Mouse (Mus musculus) bone marrow, adult 2 months (tissue): Measurements from ENCODE around the gene Traf3. TPM values are rescaled to one million over a fixed set of nuclear protein-coding genes. Genes with fewer than 3 reads are reported as not detected.

Experiments used
- H3K27ac ChIP-seq: fragments of 200-500 bp; 2 replicates; pipeline ENCODE4 v1.5.1; 2012; ENCODE audit warnings: low read depth, mild to moderate bottlenecking, control low read depth, inconsistent platforms, low read length; ENCODE audit not compliant: control insufficient read depth, poor library complexity, insufficient read depth
- H3K4me1 ChIP-seq: fragments of 200-500 bp; 2 replicates; pipeline ENCODE4 v1.6.1; 2011; ENCODE audit warnings: low read length; ENCODE audit not compliant: control insufficient read depth, insufficient read depth
- H3K4me3 ChIP-seq: fragments of 200-500 bp; replicated peaks from 2 replicates; pipeline ENCODE3; 2011; ENCODE audit warnings: mild to moderate bottlenecking, low read depth, low read length, control low read depth; ENCODE audit not compliant: control insufficient read depth
- CTCF ChIP-seq: fragments of 200-500 bp; IDR thresholded peaks from 2 replicates; pipeline ENCODE4 v1.5.1; 2011; ENCODE audit warnings: low read length, control low read depth; ENCODE audit not compliant: control insufficient read depth, insufficient read depth
- POLR2A ChIP-seq: fragments of 200-500 bp; IDR thresholded peaks from 2 replicates; pipeline ENCODE4 v1.6.1; 2011; ENCODE audit warnings: low read depth, mild to moderate bottlenecking, control low read depth, low read length, borderline replicate concordance; ENCODE audit not compliant: control insufficient read depth
- WGBS: fragments of 180-500 bp; shearing (Covaris S2); methylation state at CpG from one replicate; pipeline ENCODE4 v1.1.7; 2018; 5-methylcytosine and 5-hydroxymethylcytosine counted together
- polyA plus RNA-seq: library from polyadenylated mRNA; stranded (reverse); fragments of >200 nt; gene quantifications from 2 replicates; pipeline ENCODE4 v1.2.4, GENCODE M21; 2011; ENCODE audit warnings: low replicate concordance; ENCODE audit not compliant: missing spikeins, insufficient read depth, insufficient read length

Traf3 gene
- polyA plus RNA-seq, 1 experiment, result 9.2 TPM

DNA sequence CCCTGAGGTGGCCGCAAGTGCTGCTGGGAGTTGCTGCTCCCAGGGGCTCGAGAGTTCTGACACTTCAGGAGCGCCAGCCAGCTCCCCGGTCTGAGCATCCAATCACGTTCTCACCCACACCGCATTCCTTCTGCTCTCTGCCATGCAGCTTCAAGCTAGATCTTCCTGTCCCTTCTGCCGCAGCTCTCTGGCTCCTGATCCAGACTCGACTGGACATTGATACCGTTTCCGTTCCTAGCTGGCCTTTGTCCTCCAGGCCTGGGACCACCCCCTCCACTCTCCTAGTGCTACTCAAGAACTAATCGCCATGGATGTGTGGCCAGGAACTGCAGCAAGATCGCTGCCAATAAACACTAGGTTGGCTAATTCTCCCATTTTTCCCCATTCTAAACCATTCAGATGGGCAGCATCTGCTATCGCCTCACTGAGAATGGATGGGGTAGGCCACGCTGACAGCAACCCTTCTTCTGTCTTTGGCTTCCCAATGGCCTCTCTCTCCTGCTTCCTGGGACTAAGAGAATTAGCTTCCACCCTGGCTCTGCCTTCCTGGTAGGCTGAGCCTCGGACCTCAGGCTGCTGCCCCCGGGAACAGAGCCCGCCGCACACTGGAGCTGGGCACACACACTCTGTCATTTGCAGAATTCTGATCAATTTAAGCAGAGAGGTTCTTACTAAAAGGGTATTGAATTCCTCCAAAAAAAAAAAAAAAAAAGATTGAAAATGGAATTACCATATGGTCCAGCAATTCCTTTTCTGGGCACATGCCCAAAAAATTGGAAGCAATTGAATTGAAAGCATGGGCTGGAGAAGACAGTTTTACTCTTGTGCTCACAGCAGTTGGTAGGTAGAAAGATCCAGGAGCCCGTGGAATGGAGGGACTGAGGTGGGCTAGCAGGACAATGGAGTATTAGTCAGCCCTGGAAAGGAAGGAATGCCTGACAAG is 31.1 kb upstream of the Traf3 start:
- no peaks in the 10 kb centered on the region for H3K4me1 ChIP-seq
- H3K4me3 ChIP-seq, result no peak overlapping the region
- TF ChIP-seq POLR2A (no peak), CTCF (no peak)
- WGBS, result 82% methylated on average over 19 of the region's 19 CpGs
- no peak overlapping the region for H3K27ac ChIP-seq

DNA sequence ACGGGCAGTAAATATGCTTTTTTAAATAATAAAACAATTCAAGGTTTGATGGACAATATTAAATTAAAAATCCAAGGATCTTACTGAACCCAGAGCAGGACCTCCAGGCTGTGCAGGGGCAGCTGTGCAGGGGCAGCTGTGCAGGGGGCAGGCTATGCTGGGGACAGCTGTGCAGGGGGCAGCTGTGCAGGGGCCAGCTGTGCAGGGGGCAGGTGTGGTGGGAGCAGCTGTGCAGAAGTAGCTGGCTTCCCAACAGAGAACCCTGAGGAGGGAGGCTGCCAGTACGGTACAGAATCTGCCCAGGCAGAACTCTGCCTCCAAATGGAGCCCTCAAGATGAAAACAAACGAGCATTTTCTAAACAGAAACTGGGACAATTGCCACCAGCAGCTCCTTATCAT is 30.2 kb upstream of the Traf3 start:
- no peak for TF ChIP-seq CTCF
- Histone ChIP-seq H3K27ac (no peak overlapping the region), H3K4me1 (no peaks in the 10 kb centered on the region), H3K4me3 (no peak overlapping the region)
- 69% methylated on average over 3 of the region's 3 CpGs for WGBS

DNA sequence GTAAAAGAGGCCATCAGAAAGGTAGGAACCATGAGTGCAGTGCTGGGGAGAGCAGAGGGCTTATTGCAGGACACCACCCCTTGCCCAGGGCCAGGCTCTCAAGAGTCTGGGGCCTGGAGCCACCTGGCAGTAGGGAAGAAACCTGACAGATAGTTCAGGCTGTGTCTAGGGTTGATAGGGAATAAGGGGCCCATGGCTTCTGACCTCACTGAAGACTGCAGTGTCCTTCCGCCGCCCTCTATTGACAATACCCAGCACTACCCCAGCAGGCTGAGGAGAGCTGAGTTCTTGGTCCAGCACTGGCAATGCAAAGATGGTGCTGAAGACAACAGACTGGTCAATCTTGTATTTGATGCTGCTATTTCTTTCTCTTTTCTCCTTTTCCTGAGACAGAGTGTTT is 29.1 kb upstream of the Traf3 start:
- Histone ChIP-seq H3K4me1 (no peaks in the 10 kb centered on the region), H3K4me3 (no peak overlapping the region), H3K27ac (no peak overlapping the region)
- TF ChIP-seq POLR2A, result no peak
- TF ChIP-seq CTCF, result peak; percentile 41; the same call in 1 of the 2 replicates
- whole genome bisulfite sequencing, result 80% methylated on average over 2 of the region's 2 CpGs

DNA sequence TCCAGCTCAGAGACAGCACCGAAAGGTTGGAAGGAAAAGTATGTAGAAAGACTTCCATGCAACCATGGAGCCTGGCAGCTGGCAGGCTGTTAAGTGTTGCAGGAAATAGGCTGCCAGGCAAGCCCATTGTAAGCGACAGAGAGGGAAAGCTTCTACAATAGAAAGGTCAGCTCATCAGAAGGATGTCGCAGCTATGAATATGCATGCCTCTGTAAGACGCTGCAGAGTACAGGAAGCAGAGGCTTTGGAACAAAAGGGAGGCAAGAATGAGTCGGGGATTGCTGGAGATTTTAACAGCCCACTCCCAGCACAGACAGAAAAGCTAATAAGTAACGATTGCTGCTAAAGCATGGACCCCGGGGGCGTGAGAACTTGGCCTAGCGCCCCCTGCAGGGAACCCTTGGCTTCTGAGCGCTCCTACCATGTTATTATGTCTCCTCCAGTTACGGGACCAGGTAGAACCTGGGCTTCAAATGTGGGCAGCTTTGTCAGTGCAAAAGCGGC is 23.1 kb upstream of the Traf3 start:
- 28% methylated on average over 12 of the region's 12 CpGs for WGBS

DNA sequence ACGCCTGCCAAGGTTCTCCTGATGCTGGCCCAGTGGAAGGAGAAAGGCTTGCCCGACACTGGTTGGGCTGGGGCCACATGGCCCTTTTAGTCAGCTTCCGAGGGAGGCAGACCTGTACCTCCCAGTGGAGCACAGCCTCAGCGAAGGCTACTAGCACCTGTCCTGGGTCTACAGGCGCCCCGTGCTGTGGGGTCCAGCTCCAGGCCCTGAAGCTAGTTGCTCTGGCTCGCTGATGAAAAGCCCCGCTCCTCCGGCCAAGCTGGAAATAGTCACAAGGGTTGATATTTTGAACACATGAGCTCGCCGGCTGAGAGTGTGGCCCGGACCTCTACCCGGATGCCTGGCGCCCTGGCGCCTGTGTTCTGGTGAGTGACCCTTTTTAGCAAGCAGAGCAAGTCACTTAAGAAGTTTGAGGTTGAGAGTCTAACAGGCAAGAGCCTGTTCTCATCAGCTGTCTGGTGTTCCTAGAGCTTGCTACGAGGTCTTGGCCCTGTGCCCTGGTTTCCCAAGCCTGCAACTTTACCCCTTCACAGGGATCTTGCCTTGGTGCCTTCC is 22.6 kb upstream of the Traf3 start:
- whole genome bisulfite sequencing, result 82% methylated on average over 16 of the region's 16 CpGs
- no peak overlapping the region for H3K27ac ChIP-seq
- TF ChIP-seq POLR2A, result no peak
- TF ChIP-seq CTCF, result no peak
- no peak overlapping the region for H3K4me3 ChIP-seq
- H3K4me1 ChIP-seq, result peaks cover 2% of the 10 kb centered on the region; the same call in 1 of the 2 replicates

More for the DNA sequence above, 23.1 kb upstream of the Traf3 start:
- Histone ChIP-seq H3K4me1 (no peaks in the 10 kb centered on the region), H3K27ac (no peak overlapping the region), H3K4me3 (no peak overlapping the region)
- TF ChIP-seq CTCF (peak; percentile 23; the same call in 1 of the 2 replicates), POLR2A (no peak)

DNA sequence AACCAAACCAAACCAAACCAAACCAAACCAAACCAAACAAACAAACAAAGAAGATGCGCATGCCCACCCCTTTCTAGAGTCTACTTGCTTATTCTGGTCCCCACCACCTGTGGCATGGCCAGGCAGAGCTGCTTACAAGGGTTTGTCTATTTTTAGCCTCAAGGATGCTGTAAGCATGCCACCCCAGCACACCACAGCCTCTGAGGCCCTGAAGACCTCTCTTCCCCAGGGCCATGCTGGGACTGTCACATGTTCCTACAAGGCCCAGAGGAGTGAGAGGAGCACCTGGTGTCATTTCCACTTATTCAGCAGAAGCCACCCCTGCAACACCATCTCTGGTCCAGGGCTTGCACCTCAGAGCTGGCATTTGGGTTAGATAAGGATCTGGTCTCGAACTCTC is 21.6 kb upstream of the Traf3 start:
- no peak overlapping the region for H3K27ac ChIP-seq
- 80% methylated on average over 2 of the region's 2 CpGs for WGBS
- TF ChIP-seq POLR2A, result no peak
- no peak for TF ChIP-seq CTCF
- peaks cover 4% of the 10 kb centered on the region; the same call in 1 of the 2 replicates for H3K4me1 ChIP-seq
- no peak overlapping the region for H3K4me3 ChIP-seq

DNA sequence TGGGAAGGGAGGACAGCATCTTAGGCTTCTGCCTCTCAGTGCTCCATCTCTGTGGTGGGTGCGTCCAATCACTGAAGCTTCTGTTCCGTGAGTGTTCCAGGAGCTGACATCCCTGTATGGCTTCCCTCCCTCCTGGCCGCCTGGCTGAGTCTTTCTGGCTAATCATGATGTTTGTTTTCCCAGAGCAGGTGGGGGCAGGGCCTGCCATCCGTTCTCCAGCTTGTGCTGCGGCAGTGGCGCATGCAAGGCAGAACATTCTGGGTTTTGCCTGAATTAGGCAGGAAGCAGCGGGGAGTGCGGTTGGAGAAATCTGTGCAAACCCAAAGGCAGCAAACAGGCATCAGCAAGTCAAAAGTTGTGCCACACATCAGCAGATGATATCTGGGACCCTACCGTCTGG is 20.9 kb upstream of the Traf3 start:
- Histone ChIP-seq H3K4me1 (peaks cover 4% of the 10 kb centered on the region; the same call in 1 of the 2 replicates), H3K27ac (no peak overlapping the region), H3K4me3 (no peak overlapping the region)
- TF ChIP-seq CTCF, result no peak
- TF ChIP-seq POLR2A, result no peak
- 77% methylated on average over 9 of the region's 9 CpGs for WGBS

DNA sequence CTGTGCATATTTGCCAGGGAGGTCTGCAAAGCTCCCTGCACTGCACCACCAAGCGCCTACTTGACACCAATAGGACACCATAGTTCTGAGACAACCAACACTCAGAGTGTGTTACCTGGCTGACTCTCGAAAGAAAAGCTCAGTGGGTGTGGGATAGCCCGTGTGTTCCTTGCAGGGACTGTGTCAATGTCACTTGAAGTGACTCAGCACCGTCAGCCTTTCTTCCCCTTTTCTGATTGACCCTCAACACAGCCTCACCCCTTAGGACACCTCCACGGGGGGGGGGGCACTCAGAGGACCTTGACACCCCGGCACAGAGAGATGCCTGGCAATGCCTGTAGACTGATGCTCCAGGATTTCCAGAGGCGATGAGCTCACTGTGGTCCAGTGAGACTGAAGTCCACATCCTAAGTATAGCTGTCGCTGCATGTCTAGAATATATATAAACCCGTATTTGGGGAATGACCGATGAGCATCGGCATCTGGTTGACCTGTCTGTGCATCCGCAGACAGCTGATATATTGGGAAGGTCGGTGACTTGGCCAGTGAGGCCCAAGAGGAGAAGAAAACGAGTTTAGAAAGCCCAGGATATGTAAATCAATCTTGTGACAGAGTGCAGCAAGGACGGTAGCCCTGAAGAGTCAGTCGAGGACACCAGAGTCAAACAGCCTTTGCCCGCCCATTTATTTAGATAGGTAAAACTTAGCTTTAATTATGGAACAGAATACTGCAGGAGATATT is 16.5 kb upstream of the Traf3 start:
- H3K4me3 ChIP-seq, result no peak overlapping the region
- TF ChIP-seq CTCF, result no peak
- TF ChIP-seq POLR2A, result no peak
- 34% methylated on average over 17 of the region's 17 CpGs for WGBS
- no peak overlapping the region for H3K27ac ChIP-seq
- H3K4me1 ChIP-seq, result peaks cover 6% of the 10 kb centered on the region; the same call in 1 of the 2 replicates

DNA sequence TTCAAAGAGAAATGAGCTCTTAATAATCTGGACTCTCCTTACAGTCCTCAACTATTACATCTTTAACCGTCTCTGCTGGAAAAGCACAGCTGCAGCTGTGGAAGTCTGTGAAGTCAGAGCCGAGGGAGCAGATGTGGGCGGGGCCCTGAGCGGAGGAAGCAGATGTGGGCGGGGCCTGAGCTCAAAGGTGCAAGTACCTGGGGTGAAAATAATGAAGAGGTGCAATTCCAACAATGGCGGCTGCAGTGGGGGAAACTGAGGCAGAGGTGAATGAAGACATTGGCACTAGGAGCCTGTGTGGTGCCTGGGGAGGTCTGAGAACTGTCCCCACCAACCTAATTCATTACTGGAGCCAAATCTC is 16.0 kb upstream of the Traf3 start:
- peaks cover 6% of the 10 kb centered on the region; the same call in 1 of the 2 replicates for H3K4me1 ChIP-seq
- H3K4me3 ChIP-seq, result no peak overlapping the region
- WGBS, result 12% methylated on average over 6 of the region's 6 CpGs
- H3K27ac ChIP-seq, result no peak overlapping the region
- TF ChIP-seq POLR2A (no peak), CTCF (no peak)
